Mouse (Mus musculus): ENCODE results near the gene Ddx43.

Gene Ddx43

GRCm38 (mm10) chr9:78442579-78443392 lies 47.2 kb downstream of the Ddx43 start, which contains the start of gene Cgas:
Gene Cgas (minus strand): TSS chr9:78443237.
- peak in 1 of 2 experiments; percentile 21 for DNase-seq (ENCODE audit: low spot score in 2 of 2)

- DNase-seq (ENCODE audit: low spot score in 2 of 2): no peak
Observed at GRCm38 (mm10) chr9:78447606-78447972, 52.0 kb downstream of the Ddx43 start.

- DNase-seq (ENCODE audit: low spot score in 2 of 2): peak; percentile 73 to 85
Observed at GRCm38 (mm10) chr9:78447973-78448873, 52.6 kb downstream of the Ddx43 start, which contains the start of the genes Mto1 and Gm17324. Gene Mto1 (plus strand): TSS chr9:78448208. Gene Gm17324 (minus strand): TSS chr9:78448786.

- no peak for DNase-seq (ENCODE audit: low spot score in 2 of 2)
Observed at GRCm38 (mm10) chr9:78450404-78450803, 54.8 kb downstream of the Ddx43 start.

- DNase-seq (ENCODE audit: low spot score in 2 of 2): no peak
Observed at GRCm38 (mm10) chr9:78451382-78451781, 55.8 kb downstream of the Ddx43 start.

GRCm38 (mm10) chr9:78457026-78457425 lies 61.4 kb downstream of the Ddx43 start:
- no peak for DNase-seq (ENCODE audit: low spot score in 2 of 2)

GRCm38 (mm10) chr9:78463337-78463736 lies 67.8 kb downstream of the Ddx43 start:
- no peak for DNase-seq (ENCODE audit: low spot score in 2 of 2)

GRCm38 (mm10) chr9:78465725-78466124 lies 70.1 kb downstream of the Ddx43 start:
- DNase-seq (ENCODE audit: low spot score in 2 of 2): no peak

Data from frontal cortex, postnatal 10 days (tissue).